Mouse (Mus musculus) frontal cortex, adult (tissue): ENCODE measurements around the gene Rasl11a.

Experiments
- ATAC-seq: cut with Nextera tagmentation; 2 replicates; pipeline ENCODE4 v1.9.2; 2017; ENCODE audit warnings: mild to moderate bottlenecking, moderate library complexity, mixed read lengths; ENCODE audit not compliant: low TSS enrichment

Gene Rasl11a

GRCm38 (mm10) chr5:146844945-146845365 is at the start of gene Rasl11a:
Gene Rasl11a, plus strand, starts transcription at chr5:146845071.
- ATAC-seq: peak; percentile 92

GRCm38 (mm10) chr5:146795728-146796127 is 49.1 kb upstream of the Rasl11a start:
- ATAC-seq: no peak

DNA sequence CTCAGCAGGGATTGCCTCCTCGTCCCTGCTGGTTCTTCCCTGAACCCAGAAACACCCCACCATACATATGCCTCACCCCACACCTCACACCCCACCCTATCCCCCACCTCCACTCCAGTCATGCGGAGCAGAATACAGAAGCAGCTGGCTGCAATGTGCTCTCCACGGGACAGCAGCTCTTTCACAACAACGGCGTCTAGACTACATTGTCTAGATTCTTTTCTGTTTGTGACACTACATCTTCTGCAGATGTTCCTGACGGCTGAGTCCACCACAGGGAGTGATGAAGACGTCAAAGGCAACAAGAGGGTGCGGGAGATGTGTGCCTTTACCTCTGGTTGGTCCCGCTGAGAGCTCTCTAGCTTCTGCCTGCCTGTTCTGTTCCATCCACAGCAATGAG is 46.8 kb upstream of the Rasl11a start:
- no peak for ATAC-seq

DNA sequence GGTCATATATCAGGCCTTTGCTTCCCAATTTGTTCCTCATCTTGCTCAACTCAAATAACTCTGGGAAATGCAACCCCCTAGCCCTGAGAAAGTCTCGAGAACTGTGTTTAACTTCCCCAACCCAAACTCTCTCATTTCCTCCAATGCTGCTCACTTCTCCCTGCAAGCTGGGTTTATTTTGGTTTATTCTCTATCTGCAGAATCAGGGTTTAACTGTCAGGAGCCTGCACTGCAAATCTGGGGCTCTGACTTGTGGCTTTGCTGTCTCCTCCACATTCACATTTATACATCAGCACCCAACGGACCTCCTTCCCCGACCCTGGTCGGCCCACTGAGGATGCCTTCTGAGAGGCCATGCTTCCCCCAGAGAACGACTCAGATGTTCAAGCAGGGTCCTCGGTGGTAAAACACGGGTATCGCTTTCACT is 38.9 kb upstream of the Rasl11a start:
- ATAC-seq: no peak

DNA sequence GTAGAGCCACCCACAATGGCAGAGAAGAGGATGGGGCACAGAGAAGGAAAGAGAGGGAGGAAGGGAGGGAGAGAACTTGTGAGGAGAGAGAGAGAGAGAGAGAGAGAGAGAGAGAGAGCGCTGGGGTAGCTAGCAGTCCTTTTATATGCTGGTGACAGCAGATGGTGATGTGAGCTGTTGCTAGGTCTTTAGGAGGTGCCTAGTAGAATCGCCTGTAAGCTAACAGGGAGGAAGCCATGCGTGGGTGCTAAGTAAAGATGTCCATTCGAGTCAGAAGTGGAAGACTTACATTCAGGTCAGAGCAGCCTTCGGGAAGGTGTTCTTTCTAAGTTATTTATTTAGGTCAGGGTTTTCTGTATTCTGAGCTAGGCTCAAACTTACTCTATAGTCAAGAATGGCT is 34.9 kb upstream of the Rasl11a start:
- ATAC-seq: peak; percentile 84

DNA sequence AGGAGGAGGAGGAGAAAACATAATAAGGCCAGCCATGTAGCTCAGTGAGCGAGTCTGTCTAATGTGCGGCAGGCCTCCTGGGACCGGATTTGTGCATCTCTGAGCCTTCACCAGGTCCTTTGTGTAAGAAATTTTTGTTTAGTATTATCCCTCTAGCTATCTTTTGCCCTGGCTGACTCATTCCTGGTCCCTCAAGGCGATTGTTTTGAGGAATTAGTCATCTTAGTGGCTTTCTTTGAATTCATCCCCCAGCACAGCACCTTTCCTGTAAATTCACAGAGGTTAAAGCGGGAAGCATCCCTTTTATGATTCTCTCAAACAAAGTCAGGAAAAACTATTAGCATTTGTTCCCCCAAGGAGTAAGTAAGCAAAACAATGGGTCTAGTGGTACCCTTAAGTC is 32.0 kb upstream of the Rasl11a start:
- ATAC-seq: no peak

GRCm38 (mm10) chr5:146813421-146813820 is 31.4 kb upstream of the Rasl11a start:
- no peak for ATAC-seq

DNA sequence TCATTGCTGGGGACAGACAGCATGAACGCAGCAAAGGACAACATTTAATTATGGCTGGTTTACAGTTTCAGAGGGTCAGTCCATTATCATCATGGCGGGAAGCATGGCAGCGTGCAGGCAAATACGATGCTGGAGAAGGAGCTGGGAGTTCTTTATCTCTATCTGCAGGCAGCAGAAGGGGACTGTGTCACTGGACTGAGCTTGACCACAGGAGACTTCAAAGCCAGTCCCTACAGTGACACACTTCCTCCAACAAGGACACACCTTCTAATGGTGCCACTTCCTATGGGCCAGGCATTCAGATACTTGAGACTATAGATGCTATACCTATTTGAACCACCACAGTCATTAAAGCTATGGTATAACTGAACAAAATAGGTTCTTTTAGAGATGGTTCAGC is 29.5 kb upstream of the Rasl11a start:
- no peak for ATAC-seq

DNA sequence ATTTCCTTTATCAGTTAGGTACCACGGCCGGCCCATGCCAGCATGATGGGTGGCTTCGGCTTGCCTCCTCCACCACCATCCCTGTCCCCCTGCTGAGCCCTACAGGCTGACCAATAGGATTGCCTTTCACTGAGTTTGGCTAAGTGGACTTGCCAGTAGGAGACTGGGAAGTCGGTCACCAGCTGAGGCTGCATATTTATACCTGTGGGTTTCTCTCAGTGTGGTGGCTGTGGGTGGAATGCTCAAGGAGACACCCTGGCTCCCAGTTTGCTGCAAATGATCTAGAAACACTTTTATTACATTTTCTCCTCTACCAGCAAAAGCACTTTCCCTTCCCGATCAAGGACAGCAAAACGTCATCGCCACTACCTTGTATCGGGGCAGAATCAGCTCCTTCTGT is 27.3 kb upstream of the Rasl11a start:
- peak; percentile 96 for ATAC-seq

DNA sequence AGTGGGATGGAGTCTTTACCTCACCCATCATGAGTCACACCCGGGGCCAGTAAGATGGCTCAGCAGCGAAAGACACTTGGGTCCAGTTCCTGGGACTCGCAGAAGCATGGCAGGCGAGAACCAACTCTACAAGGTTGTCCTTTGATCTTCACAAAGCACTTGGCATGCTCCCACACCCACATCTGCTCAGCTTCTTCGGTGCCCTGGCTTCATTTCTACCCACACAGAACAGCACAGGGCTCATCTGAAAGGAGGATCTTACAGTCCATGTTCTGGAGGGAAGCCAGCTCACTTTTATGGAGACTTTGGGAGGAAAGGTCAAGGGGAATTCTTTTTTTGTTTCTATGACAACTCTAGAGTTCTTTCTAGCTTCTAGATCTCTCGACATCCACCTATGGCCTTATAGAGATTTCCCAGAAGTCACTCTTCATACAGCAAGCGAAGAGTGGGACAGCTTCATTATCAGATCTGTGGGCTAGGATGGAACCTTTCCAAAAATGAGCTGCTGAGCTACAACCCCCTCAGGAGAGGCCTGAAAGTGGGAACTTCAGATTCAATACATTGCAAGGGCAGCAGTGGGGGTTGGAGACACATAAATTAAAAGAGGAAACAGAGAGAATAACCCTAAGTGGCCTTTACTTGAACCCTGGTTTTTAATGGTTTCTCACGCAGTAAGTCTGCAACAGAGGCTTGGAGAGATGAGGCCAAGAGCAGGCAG is 25.8 kb upstream of the Rasl11a start:
- ATAC-seq: no peak

GRCm38 (mm10) chr5:146823005-146823404 is 21.9 kb upstream of the Rasl11a start:
- ATAC-seq: peak; percentile 79; the same call in 1 of the 2 replicates

GRCm38 (mm10) chr5:146829528-146829927 is 15.3 kb upstream of the Rasl11a start:
- no peak for ATAC-seq

DNA sequence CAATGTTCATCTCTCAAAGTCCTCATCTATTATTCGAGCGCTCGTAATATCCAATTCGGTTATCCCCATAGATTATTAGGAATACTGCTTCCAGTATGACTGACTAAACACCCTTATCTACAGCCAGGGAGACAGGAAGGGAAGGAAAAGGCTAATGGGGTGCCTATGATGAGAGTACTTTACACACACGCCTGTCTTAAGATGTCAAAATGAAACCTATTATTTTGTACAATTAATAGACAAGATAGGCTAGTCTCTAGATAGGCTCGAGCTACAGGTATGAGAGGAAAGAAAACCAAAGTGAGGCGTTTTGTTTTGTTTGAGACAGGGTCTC is 12.5 kb upstream of the Rasl11a start:
- ATAC-seq: no peak; the same call in 1 of the 2 replicates

GRCm38 (mm10) chr5:146832769-146833448 is 12.0 kb upstream of the Rasl11a start, which contains the start of gene Rpl21:
Gene Rpl21, plus strand, starts transcription at chr5:146832890.
- ATAC-seq: peak; percentile 99

DNA sequence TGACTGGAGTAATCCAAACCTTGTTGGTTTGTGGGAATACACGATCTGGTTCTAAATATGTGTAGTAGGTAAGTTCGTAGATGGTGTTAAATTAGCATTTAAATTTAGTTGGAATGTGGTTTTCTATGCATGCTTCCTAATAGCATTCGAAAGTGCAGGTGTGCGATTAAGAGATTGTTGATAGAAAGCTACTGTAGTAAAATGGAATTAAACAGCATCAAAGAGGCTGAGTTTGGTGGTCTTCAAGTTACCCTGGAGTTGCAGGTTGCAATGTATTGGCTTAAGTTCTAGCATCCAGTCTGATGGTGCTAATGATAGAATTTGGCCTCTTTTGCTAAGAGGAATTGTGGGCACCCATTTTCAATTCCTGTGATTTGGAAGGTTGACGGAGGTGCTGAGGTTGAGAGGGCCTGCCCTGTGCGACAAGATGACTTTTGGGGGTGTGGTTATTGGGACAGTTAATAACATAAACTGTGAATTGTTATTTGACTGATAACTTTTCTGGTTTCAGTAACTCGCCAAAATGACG is 11.1 kb upstream of the Rasl11a start:
- no peak for ATAC-seq

DNA sequence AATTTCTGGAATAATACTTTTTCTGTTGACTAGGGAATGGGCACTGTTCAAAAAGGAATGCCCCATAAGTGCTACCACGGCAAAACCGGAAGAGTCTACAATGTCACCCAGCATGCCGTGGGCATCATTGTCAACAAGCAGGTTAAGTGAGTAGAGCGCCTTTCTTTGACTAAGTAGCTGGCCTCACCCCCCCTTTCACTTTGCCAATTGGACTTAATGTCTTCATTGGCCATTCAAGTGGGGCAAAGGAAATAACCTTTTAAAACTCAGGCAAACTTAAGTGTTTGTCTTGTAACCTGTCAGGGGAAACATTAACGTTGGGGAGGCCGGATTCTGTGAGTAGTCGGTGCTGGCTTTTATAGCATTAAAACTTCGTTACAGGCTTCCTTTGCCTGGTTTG is 9.9 kb upstream of the Rasl11a start:
- ATAC-seq: no peak

GRCm38 (mm10) chr5:146837967-146838720 is 6.7 kb upstream of the Rasl11a start:
- peak; percentile 68 for ATAC-seq

DNA sequence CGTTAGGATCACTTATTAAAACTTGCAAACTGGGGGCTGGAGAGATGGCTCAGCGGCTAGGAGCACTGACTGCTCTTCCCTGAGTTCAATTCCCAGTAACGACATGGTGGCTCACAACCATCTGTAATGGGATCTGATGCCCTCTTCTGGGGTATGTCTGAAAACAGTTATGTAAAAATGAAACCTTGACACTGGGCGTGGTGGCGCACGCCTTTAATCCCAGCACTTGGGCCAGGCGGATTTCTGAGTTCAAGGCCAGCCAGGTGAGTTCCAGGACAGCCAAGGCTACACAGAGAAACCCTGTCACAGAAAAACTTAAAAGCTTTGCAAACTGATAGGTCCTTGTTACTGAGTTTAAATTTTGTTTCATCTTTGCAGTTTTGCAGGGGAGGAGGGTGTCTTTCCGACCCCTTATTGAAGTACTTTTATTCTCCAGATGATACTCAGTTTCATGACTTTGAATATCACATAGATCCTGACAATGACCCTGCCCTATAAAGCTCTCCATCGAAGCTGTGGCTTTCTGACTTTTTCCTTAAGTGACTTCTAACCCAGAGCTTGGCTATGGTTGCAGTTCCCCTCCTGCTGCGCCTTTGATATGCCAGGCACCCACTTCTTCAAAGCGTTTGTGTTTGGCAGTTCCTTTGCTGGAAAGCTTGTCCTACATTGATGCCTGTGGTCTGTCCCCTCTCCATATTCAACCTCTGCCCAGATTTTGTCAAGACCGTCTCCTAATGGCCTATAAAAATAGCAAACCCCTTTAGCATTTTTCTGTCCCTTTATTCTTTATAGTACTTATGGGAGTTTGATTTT is 5.8 kb upstream of the Rasl11a start:
- no peak for ATAC-seq

DNA sequence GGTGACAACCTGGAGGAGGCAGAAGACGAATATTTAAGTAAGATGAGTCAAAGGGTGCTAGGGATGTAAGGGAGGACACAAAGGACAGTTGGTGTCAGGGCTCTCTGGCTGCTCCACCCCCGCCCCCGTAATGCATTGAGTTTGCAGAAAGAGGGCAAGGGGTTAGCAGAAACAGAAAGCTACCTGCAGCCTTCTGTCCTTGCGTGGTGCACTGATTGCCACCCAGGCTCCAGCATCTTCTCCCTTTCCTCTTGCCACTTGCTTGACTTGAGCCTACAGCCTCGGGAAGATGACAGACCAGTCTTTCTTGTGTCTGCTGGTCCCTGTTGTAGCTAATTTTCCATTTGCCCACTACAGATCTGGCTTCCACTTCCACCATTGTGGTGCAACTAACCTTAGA is 5.1 kb upstream of the Rasl11a start:
- no peak for ATAC-seq

- no peak for ATAC-seq
These were observed 4.4 kb upstream of the Rasl11a start for GRCm38 (mm10) chr5:146840422-146840821.

DNA sequence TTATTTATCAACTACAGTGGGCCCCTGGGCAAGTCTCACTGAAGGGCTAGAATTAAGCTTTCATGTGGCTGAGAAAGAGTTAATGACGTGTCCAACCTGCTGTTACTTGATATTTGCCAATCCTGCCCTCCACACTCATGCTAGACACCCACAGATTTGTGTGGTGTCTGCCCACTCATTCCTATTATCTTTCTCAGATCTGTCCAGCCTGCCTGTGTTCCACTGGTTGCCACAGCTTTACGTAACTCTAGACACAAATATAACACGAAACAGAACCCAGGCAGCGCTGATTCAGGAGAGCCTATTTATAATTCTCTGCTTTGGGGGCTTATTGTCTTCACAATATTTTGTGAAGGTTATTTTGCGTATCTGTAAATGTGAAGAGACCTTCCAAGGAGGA is 3.6 kb upstream of the Rasl11a start:
- peak; percentile 20; the same call in 1 of the 2 replicates for ATAC-seq

- ATAC-seq: no peak
These were observed 2.9 kb upstream of the Rasl11a start for GRCm38 (mm10) chr5:146841996-146842395.
